Mouse (Mus musculus) G1E (cell line): Measurements from ENCODE around the gene 2010300C02Rik.

Source experiments
- CTCF ChIP-seq: IDR thresholded peaks from 2 replicates; pipeline ENCODE4 v1.5.1; 2012; ENCODE audit warnings: low read depth, low read length, inconsistent platforms, mixed read lengths
- GATA1 ChIP-seq: IDR thresholded peaks from 2 replicates; pipeline ENCODE4 v1.6.1; 2012; ENCODE audit warnings: borderline replicate concordance, low read length, inconsistent platforms, mixed read lengths
- GATA2 ChIP-seq: IDR thresholded peaks from 2 replicates; pipeline ENCODE4 v1.6.1; 2012; ENCODE audit warnings: low read depth, low read length, inconsistent platforms, borderline replicate concordance
- POLR2AphosphoS5 ChIP-seq: IDR thresholded peaks from 2 replicates; pipeline ENCODE4 v1.6.1; 2012; ENCODE audit warnings: low read depth, low read length, inconsistent platforms; ENCODE audit not compliant: insufficient replicate concordance
- TAL1 ChIP-seq: conservative IDR thresholded peaks from 2 replicates; pipeline ENCODE4 v1.6.1; 2012; ENCODE audit warnings: low read depth, low read length, inconsistent platforms, mixed read lengths

DNA sequence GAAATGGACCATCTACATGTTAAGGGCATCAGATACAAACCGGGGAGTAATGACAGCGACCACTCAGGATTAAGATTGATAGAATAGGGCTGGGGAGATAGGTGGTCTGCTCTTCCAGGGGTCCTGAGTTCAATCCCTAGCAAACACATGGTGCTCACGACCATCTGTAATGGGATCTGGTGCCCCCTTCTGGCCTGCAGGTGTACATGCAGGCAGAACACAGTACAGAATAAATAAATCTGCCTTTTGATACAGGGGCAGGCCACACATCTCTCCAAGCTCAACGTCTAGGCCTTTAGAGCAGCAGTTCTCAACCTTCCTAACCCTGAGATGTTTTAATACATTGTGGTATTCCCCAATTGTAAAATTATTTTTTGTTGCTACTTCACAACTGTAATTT is 85.2 kb downstream of the 2010300C02Rik start:
- TF ChIP-seq CTCF (peak; percentile 86), POLR2AphosphoS5 (no peak), GATA1 (no peak), GATA2 (no peak), TAL1 (no peak)
